Mouse (Mus musculus): ENCODE measurements around the gene Hydin. TPM values are rescaled to one million over a fixed set of nuclear protein-coding genes. Genes with fewer than 3 reads are reported as not detected.

Gene Hydin
- polyA plus RNA-seq, 1 experiment from 2014 or later: 0.17 TPM

DNA sequence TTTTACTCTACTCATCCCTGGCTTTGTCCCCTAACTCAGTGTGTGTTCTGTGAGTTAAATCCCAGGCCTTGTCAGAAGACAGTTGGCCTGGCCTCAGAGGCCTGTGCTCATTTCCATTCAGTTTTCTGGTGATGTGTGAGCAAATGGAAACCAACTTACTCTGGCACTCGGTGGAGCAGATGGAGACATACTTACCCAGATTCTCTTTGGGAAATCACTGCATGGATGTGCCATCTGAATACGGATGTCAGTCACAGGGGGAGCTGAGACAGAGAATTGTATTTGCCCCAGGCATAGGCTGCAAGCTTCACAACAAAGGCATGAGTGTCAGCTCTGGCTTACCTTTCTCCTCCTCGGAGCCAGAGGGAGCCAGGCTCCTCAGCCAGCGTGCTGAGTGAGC, 359.7 kb downstream of the Hydin start:
- H3K9me3 ChIP-seq: no peaks in the 10 kb centered on the region
- no peak overlapping the region for H3K27ac ChIP-seq
- peaks cover 19% of the 10 kb centered on the region; the same call in 1 of the 2 replicates for H3K4me1 ChIP-seq
- WGBS: 73% methylated on average over 4 of the region's 4 CpGs
- no peak overlapping the region for H3K4me2 ChIP-seq
- no peaks in the 10 kb centered on the region for H3K27me3 ChIP-seq (replicated peaks)
- no peak overlapping the region for H3K9ac ChIP-seq
- ATAC-seq (ENCODE audit: insufficient read depth, low FRiP score, low read depth): no peak
- no peaks in the 10 kb centered on the region for H3K36me3 ChIP-seq
- no peak overlapping the region for H3K4me3 ChIP-seq (replicated peaks)

DNA sequence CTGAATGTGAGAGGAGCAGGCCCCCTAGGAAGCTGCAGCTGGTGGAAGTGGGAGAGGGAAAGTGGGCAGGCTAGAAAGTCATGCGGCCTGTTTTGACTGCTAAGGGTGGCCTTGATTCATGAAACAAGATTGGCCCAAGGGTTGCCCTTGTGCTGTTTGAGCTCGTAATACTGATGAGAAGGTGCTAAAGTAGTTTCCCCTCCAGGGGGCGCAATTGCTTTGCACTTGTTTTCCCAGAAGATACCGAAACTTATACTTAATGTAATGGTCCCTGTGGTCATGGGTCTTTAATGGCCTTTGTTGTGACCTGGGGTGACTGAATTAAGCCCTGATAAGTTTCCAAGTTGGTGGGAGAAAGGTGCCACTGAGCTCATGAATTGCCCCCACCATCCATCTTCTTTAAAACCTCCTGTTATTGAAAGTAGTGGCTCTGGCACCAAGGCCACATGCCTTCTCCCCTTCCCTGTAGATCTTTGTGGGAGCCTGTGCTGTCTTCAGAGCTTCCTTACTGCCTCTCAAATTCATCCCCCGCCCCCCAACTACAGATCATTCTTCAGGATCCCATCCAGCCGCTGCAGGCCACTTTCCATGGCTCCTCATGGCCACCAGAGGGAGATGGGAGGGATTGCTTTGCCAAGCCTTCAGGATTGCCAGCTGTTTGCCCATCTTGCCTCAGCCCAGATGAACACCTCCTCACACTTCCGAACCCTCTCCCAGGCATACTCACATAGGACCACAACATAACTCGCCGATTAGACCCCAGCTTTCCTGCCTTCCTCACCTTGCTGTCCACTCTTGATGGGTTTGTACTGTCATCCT, 362.7 kb downstream of the Hydin start:
- Histone ChIP-seq H3K27me3 (replicated peaks) (no peaks in the 10 kb centered on the region), H3K4me2 (no peak overlapping the region), H3K36me3 (peaks cover 13% of the 10 kb centered on the region), H3K4me3 (replicated peaks) (no peak overlapping the region), H3K27ac (no peak overlapping the region), H3K9me3 (no peaks in the 10 kb centered on the region), H3K9ac (no peak overlapping the region), H3K4me1 (peaks cover 19% of the 10 kb centered on the region; the same call in 1 of the 2 replicates)
- 63% methylated on average over 9 of the region's 9 CpGs for WGBS
- no peak for ATAC-seq (ENCODE audit: insufficient read depth, low FRiP score, low read depth)

DNA sequence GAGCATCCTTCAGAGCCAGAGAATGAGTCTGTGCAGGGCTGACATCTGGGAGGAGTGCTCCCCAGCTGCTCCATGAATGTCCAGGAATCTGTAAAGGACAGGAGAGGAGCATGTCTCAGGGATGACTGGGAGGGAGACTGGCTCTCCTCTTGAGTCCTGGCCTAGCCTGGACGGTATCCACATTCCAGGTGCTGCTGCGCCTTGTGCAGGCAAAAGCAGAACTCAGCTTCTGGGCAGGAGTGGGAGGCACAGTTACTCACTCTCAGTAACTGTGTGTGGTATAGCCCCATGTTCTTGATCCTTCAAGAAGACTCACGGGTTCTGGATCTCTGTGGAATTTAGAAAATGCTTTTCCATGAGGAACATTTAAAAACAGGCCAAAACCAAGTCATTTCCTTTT, 363.3 kb downstream of the Hydin start:
- Histone ChIP-seq H3K27ac (peak overlapping the region; percentile 48; the same call in 1 of the 2 replicates), H3K4me2 (no peak overlapping the region), H3K9ac (no peak overlapping the region), H3K9me3 (no peaks in the 10 kb centered on the region), H3K4me1 (peaks cover 19% of the 10 kb centered on the region; the same call in 1 of the 2 replicates), H3K36me3 (peaks cover 17% of the 10 kb centered on the region), H3K4me3 (replicated peaks) (no peak overlapping the region), H3K27me3 (replicated peaks) (no peaks in the 10 kb centered on the region)
- ATAC-seq (ENCODE audit: insufficient read depth, low FRiP score, low read depth): no peak
- WGBS: 68% methylated on average over 3 of the region's 3 CpGs

DNA sequence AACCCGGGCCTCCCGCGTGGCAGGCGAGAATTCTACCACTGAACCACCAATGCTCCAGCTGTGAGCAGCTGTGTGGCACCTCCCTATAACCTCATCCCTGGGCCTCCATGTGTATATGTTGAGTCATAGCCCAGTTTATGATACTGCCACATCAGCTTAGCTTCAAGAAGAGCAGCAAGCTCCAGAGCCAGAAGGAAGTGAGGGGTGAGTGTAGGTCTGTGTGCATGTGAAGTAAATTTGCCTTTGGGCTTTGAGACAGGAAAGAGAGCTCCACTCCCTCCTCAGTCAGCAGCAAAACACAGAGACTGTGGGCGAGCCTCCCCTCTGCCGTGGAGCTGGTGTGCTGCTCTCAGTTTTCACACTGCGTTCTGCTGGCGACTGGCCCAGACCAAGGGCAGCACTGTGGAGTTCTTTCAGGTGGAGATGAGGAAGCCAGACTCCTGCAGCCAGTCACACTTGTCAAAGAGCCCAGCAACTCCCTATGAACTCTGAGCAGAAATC, 363.8 kb downstream of the Hydin start:
- H3K9ac ChIP-seq: no peak overlapping the region

DNA sequence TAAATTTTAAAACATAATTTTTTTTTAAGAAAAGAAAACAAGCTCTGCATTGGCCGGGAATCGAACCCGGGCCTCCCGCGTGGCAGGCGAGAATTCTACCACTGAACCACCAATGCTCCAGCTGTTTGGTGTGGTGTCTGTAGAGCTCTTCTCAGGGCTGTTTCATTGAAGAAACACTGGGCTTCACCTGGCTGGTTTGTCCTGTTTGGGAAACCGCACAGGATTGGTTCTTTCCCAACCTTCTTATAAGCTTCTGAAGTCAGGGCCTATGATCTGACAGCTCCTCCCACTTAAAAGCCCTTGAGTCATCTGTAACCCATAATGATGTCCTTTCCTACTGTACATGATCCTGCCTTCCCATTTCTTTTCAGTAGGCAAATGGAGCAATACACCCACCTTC, 364.4 kb downstream of the Hydin start:
- Histone ChIP-seq H3K36me3 (peaks cover 17% of the 10 kb centered on the region), H3K4me1 (peaks cover 19% of the 10 kb centered on the region; the same call in 1 of the 2 replicates), H3K27me3 (replicated peaks) (no peaks in the 10 kb centered on the region), H3K4me3 (replicated peaks) (peak overlapping the region; percentile 16; the same call in 1 of the 2 replicates), H3K9ac (no peak overlapping the region), H3K4me2 (peak overlapping the region; percentile 39), H3K9me3 (no peaks in the 10 kb centered on the region), H3K27ac (peak overlapping the region; percentile 89)
- ATAC-seq (ENCODE audit: insufficient read depth, low FRiP score, low read depth): no peak
- WGBS: 90% methylated on average over 7 of the region's 7 CpGs

More for the DNA sequence above, 363.8 kb downstream of the Hydin start:
- Histone ChIP-seq H3K27ac (peak overlapping the region; percentile 89), H3K4me3 (replicated peaks) (peak overlapping the region; percentile 16; the same call in 1 of the 2 replicates), H3K9me3 (no peaks in the 10 kb centered on the region), H3K27me3 (replicated peaks) (no peaks in the 10 kb centered on the region), H3K4me2 (peak overlapping the region; percentile 39), H3K36me3 (peaks cover 17% of the 10 kb centered on the region), H3K4me1 (peaks cover 19% of the 10 kb centered on the region; the same call in 1 of the 2 replicates)
- peak; percentile 73; the same call in 1 of the 2 replicates for ATAC-seq (ENCODE audit: insufficient read depth, low FRiP score, low read depth)
- WGBS: 55% methylated on average over 8 of the region's 8 CpGs

DNA sequence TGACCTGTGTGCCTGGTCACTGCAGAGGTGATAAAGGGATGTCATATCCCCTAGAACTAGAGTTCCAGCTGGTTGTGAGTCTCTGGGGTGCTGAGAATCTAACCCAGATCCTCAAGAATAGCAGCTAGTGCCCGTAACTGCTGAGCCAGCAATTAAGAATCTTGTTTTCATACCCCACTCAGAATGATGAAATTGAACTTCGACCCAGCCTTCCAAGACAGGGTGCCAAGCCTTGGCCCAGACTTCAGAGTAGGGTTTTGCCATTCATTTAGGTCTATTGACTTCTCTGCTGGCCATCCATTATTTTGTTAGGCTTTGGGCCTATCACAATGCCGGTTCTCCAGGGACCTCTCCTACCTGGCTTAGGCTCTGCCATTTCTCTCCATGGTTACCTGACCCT, 367.0 kb downstream of the Hydin start:
- Histone ChIP-seq H3K27ac (no peak overlapping the region), H3K4me2 (no peak overlapping the region), H3K4me1 (peaks cover 19% of the 10 kb centered on the region; the same call in 1 of the 2 replicates), H3K27me3 (replicated peaks) (no peaks in the 10 kb centered on the region), H3K9me3 (no peaks in the 10 kb centered on the region), H3K4me3 (replicated peaks) (no peak overlapping the region), H3K36me3 (peaks cover 17% of the 10 kb centered on the region), H3K9ac (no peak overlapping the region)
- no peak for ATAC-seq (ENCODE audit: insufficient read depth, low FRiP score, low read depth)
- 93% methylated on average over 3 of the region's 3 CpGs for WGBS

DNA sequence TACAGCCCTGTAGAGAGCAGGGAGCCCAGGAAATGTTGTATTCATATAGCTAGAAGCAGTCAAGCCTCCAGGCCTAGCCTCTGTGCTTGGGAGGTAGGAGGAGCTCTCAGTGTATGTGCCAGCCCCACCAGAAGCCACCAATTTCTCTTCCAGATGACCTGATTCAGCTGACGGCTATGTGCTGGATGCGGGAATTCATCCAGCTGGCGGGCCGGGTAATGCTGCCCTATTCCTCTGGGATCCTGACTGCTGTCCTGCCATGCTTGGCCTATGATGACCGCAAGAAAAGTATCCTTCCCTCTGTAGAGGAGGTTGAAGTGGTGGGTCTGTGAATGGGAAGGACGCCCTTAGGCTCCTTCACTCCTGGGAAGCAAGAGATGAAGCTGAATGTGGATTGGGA, 369.4 kb downstream of the Hydin start:
- Histone ChIP-seq H3K9ac (no peak overlapping the region), H3K27me3 (replicated peaks) (no peaks in the 10 kb centered on the region), H3K4me3 (replicated peaks) (no peak overlapping the region), H3K4me2 (no peak overlapping the region), H3K4me1 (0 out of 2 replicates have a peak, but pooled peaks cover 2% of the 10 kb centered on the region), H3K27ac (no peak overlapping the region), H3K9me3 (no peaks in the 10 kb centered on the region), H3K36me3 (peaks cover 17% of the 10 kb centered on the region)
- ATAC-seq (ENCODE audit: insufficient read depth, low FRiP score, low read depth): no peak
- 90% methylated on average over 6 of the region's 6 CpGs for WGBS

DNA sequence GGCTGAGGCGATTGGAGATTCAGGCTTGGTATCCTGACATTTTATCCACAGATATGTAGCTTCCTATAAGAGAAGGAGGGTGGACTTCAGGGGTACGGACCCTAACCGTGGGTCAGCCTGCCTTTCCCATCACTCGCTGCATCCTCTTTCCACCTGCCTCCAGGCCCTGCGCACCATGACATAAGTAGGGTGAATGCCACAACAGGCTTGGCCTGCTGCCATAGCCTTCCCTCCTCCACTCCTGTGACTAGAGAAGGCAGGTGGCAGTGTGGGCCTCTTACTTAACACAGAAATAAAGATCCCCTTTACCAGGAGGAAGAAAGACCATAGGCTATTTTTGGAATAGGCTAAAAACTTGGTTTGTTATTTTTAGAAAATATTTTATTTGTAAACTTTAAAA, 375.6 kb downstream of the Hydin start:
- Histone ChIP-seq H3K36me3 (no peaks in the 10 kb centered on the region; the same call in 1 of the 2 replicates), H3K4me1 (no peaks in the 10 kb centered on the region), H3K27me3 (replicated peaks) (no peaks in the 10 kb centered on the region), H3K27ac (no peak overlapping the region), H3K9me3 (no peaks in the 10 kb centered on the region), H3K9ac (no peak overlapping the region), H3K4me3 (replicated peaks) (no peak overlapping the region), H3K4me2 (no peak overlapping the region)
- WGBS: 88% methylated on average over 5 of the region's 5 CpGs
- no peak for ATAC-seq (ENCODE audit: insufficient read depth, low FRiP score, low read depth)

DNA sequence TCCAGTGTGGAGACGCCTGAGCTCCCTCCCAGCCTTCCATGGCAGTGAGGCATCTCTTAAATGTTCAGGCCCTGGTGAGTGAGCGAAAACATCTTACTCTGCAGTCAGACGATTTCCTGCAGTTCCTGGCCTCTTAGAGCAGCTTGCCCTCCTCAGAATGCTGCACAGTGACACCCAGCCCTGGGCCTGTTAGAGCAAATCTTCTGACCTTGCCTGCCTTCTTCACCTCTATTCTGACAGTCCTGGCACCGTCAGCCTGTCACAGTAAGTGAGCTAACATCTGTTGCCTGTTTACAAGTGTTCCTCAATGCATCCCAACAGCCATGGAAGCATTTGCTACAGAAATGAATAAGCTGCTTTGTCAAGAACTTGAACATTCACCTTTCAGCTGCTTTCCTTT, 376.4 kb downstream of the Hydin start:
- no peak overlapping the region for H3K9ac ChIP-seq
- no peaks in the 10 kb centered on the region for H3K9me3 ChIP-seq
- H3K4me3 ChIP-seq (replicated peaks): no peak overlapping the region
- 76% methylated on average over 4 of the region's 4 CpGs for WGBS
- no peaks in the 10 kb centered on the region for H3K27me3 ChIP-seq (replicated peaks)
- ATAC-seq (ENCODE audit: insufficient read depth, low FRiP score, low read depth): no peak; the same call in 1 of the 2 replicates
- no peak overlapping the region for H3K4me2 ChIP-seq
- no peaks in the 10 kb centered on the region for H3K4me1 ChIP-seq
- H3K36me3 ChIP-seq: no peaks in the 10 kb centered on the region; the same call in 1 of the 2 replicates
- H3K27ac ChIP-seq: no peak overlapping the region

DNA sequence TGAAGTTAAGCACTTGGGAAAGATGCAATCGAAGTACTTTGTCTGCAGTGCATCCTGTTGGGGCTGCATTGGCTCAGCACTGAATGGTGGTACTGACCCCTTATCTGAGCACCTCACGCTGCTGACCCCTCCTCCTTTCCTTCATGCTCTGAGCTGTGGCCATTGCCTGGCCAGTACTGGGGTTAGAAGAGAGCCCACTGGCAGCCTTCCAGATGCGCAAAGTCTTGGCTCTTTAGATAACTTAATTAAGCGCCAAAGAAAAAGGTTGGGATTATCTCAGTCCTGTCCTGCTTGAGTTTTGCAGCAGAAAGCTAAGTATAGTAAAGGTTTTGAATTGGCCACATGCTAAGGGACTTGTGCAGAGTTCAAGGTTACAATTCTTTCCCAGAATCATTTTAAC, 377.6 kb downstream of the Hydin start:
- no peak for ATAC-seq (ENCODE audit: insufficient read depth, low FRiP score, low read depth)
- WGBS: 80% methylated on average over 4 of the region's 4 CpGs
- no peaks in the 10 kb centered on the region for H3K27me3 ChIP-seq (replicated peaks)
- H3K4me1 ChIP-seq: no peaks in the 10 kb centered on the region
- H3K4me2 ChIP-seq: no peak overlapping the region
- no peaks in the 10 kb centered on the region for H3K9me3 ChIP-seq
- H3K36me3 ChIP-seq: peaks cover 4% of the 10 kb centered on the region; the same call in 1 of the 2 replicates
- no peak overlapping the region for H3K9ac ChIP-seq
- no peak overlapping the region for H3K27ac ChIP-seq
- no peak overlapping the region for H3K4me3 ChIP-seq (replicated peaks)

DNA sequence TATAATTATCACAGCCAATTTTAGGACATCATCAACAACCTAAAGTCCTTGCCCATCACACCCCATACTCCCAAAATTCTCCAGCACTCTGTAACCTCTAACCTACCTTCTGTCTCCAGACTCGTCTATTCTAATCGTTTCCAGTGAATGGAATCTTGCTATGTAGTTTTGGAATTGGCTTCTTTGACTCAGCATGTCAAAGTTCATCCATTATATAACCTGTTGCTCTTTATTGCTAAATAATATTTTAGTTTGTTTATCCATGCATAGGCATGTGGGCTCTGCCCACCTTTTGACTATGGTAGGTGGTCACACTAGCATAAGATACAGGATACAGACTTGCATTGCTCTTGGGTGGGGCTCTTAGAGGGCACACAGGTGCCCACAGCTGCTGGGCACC, 378.1 kb downstream of the Hydin start:
- Histone ChIP-seq H3K4me3 (replicated peaks) (no peak overlapping the region), H3K9ac (no peak overlapping the region), H3K4me2 (no peak overlapping the region), H3K4me1 (no peaks in the 10 kb centered on the region), H3K36me3 (peaks cover 7% of the 10 kb centered on the region; the same call in 1 of the 2 replicates), H3K27ac (no peak overlapping the region), H3K27me3 (replicated peaks) (no peaks in the 10 kb centered on the region), H3K9me3 (no peaks in the 10 kb centered on the region)
- no peak for ATAC-seq (ENCODE audit: insufficient read depth, low FRiP score, low read depth)
- WGBS: 83% methylated on average over 2 of the region's 2 CpGs

DNA sequence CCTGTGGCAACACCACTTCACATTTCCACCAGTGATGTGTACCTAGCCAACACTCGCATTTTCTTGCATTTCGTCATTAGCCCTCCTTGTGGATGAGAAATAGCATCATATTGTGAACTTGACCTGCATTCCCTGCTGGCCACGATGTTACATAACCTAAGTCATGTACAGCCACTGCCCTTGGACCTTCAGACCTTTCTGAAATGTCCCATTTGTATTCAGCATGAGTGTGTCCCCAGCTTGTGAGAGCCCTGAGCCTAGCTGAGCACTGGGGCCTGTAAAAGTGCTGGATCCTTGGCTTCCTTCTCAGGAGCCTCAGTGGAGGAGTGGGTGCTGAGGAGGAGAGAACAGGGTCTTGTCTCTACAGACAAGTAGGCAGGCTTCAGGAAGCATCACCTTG, 378.6 kb downstream of the Hydin start:
- Histone ChIP-seq H3K4me3 (replicated peaks) (no peak overlapping the region), H3K36me3 (peaks cover 7% of the 10 kb centered on the region; the same call in 1 of the 2 replicates), H3K9ac (no peak overlapping the region), H3K27me3 (replicated peaks) (no peaks in the 10 kb centered on the region), H3K27ac (no peak overlapping the region), H3K9me3 (no peaks in the 10 kb centered on the region), H3K4me2 (no peak overlapping the region), H3K4me1 (no peaks in the 10 kb centered on the region)
- no peak for ATAC-seq (ENCODE audit: insufficient read depth, low FRiP score, low read depth)
- 83% methylated on average over 3 of the region's 3 CpGs for WGBS
